Mouse (Mus musculus) R1 (cell line): ENCODE data around the gene Taok2.
"Not testable (repeated sequence)": the region's sequence is repeated elsewhere in the genome, so short reads cannot be mapped to it uniquely, and the experiment has no call there.

Experiments used
- DNase-seq: peaks from one replicate; pipeline ENCODE4 v3.0.0-alpha.2; 2018; ENCODE audit warnings: low read depth, low spot score

Taok2 gene

GRCm38 (mm10) chr7:126884286-126885164 is at the start of gene Taok2:
Gene Taok2 (minus strand): TSS chr7:126884703.
- peak; percentile 99 for DNase-seq

DNA sequence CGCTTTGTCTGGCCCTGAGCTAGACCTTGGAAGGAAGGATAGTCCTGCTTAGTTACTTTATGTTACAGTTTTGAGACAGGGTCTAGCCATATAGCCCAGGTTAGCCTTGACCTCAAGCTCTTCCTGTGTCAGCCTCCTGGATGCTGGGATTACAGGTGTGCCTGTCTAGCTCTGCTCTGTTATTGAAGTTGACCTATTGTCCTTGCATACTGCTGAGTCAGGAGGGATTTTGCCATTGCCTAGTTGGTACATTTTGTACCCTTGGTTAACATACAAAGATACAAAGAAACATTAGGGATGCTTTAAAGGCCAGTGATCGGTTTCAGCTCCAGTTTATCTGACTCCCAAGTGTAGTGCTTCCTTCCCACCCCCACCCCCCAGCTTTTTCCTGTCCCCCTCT is 48.1 kb upstream of the Taok2 start:
- DNase-seq, result no peak

GRCm38 (mm10) chr7:126929046-126929445 is 44.5 kb upstream of the Taok2 start:
- peak; percentile 56 for DNase-seq

GRCm38 (mm10) chr7:126928384-126929037 is 44.0 kb upstream of the Taok2 start, which contains the start of gene Kctd13:
Gene Kctd13 (plus strand): TSS chr7:126928879.
- peak; percentile 90 for DNase-seq

DNA sequence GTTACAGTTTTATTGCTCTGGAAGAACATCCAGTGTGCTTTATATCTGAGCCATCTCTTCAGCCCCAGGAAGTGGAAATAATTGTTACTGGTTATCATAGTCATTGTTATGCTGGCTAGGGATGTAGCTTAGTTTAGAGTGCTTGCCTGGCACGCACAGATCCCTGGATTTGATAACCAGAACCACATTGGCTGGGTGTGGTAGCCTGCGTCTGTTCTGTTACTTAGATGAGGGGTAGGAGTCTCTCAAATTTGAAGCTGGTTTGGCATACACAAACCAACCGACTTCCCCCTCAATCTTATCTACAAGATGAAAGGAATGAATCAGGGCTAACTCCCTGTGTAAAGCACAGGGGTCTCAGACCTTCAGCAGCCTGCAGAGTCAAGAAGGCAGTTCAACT is 41.8 kb upstream of the Taok2 start:
- DNase-seq, result no peak

DNA sequence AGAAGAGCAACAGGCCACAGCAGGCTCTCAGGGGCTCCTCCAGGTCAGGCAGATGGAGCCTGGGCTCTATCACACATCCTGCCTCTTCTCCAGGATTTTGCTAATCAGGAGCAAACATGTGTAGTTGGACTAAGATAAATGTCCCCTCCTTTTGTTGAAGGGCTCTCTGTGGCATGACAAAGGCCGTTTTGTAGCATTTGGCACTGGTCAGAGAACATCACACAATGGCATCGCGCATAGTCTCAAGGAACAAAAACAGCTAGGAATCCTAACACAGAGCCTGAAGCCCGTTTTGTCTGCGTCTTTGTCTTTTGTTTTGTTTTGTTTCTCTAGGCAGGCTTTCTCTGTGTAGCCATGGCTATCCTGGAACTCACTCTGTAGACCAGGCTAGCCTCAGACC is 39.5 kb upstream of the Taok2 start:
- no peak for DNase-seq

DNA sequence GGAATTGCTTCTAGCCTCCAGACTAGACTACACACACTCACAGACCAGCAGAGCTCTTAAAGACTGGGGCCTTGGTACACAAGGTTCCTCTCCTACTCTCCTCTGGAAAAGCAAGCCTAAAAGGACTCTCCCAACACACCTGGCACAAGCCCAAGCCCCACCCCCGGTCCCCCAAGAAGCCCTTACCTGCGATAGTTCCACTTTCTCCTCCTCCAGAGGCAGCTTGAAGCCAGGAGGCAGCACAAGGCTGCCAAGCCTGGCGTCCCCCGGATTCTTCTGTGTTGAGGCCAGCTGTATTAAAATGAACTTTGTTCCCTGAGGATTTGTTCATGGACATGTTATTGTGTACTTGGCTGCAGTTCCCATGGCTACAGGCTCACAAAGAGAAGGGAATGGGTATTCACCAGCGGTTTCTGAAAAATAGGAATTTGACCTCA is 38.1 kb upstream of the Taok2 start, which contains the start of gene Tmem219:
TSS of gene Tmem219 (minus strand) at position 294 of the 437 bp plus-strand sequence.
- DNase-seq, result no peak

- no peak for DNase-seq
Observed at GRCm38 (mm10) chr7:126921563-126921962, 37.1 kb upstream of the Taok2 start.

DNA sequence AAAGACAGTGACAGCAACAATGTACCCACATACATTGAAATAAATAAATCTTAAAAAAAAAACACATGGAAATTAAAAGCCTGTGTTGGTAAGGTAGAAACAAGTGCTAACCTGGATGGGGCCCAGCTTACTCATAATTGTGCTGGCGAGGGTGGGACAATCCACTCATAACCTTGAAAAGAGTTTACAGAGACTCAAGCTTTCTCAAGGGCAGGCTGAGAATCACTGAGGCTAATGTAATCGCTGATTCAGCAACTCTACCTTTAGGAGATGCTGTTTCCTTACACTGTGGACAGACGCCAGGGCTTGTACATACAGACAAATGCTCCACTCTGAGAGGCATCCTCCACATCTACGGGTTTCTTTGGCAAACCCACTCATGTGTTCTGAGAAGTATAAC is 35.5 kb upstream of the Taok2 start:
- no peak for DNase-seq

- DNase-seq, result not testable (repeated sequence)
Observed at GRCm38 (mm10) chr7:126918356-126918755, 33.9 kb upstream of the Taok2 start.

DNA sequence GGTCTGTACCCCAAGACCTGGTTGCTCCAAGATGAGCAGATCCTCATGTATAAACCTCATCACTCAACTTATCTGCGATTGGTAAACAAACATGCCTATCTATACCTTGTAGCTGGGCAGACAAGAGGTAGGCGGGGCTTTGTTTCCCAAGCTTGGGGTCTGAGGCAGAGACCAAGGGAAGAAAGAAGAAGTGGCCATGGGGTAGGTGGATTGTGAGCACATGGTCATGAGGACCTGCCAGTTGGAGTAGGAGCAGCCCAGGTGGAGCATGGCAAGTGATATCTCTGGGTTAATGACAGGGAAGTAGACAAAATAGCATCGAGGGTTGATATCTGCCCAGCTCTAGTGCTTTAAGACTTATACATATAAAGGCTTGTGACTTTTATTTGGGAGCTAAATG is 30.3 kb upstream of the Taok2 start:
- DNase-seq, result no peak

GRCm38 (mm10) chr7:126905590-126905989 is 21.1 kb upstream of the Taok2 start:
- DNase-seq, result no peak

- DNase-seq, result not testable (repeated sequence)
Observed at GRCm38 (mm10) chr7:126899781-126900180, 15.3 kb upstream of the Taok2 start.

GRCm38 (mm10) chr7:126898102-126898990 is 13.8 kb upstream of the Taok2 start:
- peak; percentile 90 for DNase-seq

GRCm38 (mm10) chr7:126897390-126898101 is 13.0 kb upstream of the Taok2 start:
- peak; percentile 24 for DNase-seq

DNA sequence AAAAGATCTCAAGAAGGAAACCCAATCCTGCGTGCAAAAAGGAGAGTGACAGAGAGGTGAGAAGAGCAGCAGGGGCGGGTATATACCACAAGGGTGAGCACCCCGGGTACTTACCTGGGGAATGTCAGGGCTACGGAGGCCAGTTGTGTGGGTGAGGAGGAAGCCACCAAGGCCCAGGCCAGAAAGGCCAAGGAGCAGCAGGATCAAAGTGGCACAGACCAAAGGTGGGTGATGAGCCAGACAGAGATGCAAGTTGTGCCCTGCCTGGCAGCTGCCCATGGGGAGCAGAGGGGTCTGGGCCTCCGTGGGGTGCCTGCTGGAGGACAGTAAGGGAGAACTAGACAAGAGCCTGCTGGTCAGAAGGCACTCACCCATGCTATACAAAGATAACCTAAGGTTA is 12.4 kb upstream of the Taok2 start:
- DNase-seq, result no peak

- DNase-seq, result peak; percentile 64
Observed at GRCm38 (mm10) chr7:126888852-126889251, 4.3 kb upstream of the Taok2 start.

- DNase-seq, result no peak
Observed at GRCm38 (mm10) chr7:126887281-126887680, 2.8 kb upstream of the Taok2 start.

DNA sequence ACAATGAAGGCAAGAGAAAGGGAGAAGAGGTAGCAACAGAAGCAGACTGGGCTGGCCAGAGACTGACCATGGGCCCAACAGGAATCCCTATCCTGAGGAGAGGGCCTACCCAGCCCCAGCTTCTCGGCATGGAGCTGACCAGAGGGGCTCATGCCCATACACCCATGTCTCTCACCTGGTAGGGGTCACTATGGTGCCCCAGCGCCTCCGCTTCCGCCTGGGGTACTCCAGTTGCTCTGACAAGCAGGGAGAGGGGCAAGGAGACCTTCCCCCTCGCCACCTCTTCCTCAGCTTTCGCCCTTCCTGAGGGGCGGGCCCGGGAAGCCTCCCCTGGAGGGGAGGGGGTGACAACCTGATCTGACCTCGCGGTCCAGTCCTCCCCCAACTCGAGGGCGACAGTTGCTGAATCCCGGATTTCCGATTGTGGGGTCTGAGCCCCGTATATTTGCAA is 747 bp downstream of the Taok2 start:
- no peak for DNase-seq

- no peak for DNase-seq
Observed at GRCm38 (mm10) chr7:126881040-126881439, 3.5 kb downstream of the Taok2 start.

DNA sequence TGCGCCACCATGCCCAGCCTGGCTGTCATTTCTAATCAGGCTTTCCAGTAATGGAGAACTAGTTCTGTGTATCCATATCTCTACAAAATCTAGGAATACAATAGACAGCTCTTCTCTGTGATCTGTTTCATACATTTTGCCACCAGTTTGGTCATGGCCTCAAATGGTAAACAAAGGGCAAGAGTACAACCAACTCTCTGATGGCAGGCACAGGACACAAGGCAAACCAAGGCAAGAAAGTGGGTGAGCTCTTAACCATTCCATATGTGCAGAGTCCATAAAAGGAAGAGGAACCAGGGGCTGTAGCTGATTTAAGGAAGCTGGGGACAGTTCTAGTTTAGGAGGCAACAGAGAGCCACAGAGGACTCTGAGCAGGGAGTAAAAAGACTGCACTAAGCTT is 7.3 kb downstream of the Taok2 start:
- DNase-seq, result no peak
